Mouse (Mus musculus) erythroblast, embryonic 14.5 days (primary cell): ENCODE measurements around the gene Panx1.

Experiments used
- GATA1 ChIP-seq: IDR thresholded peaks from 2 replicates; pipeline ENCODE4 v1.6.1; 2012; ENCODE audit warnings: low read length, inconsistent platforms, mixed read lengths
- TAL1 ChIP-seq: IDR thresholded peaks from 3 replicates; pipeline ENCODE4 v1.6.1; 2012; ENCODE audit warnings: low read length, inconsistent platforms, mixed read lengths

- TF ChIP-seq TAL1 (no peak), GATA1 (no peak)
Measured at GRCm38 (mm10) chr9:15067995-15068685, 22.9 kb upstream of the Panx1 start.
